Mouse (Mus musculus) liver, embryonic 14.5 days (tissue): ENCODE data around the gene Klk15. TPM values are rescaled to one million over a fixed set of nuclear protein-coding genes. Genes with fewer than 3 reads are reported as not detected.

ENCODE experiments used
- ATAC-seq: fragments of 200-750 bp; cut with Nextera tagmentation; 2 replicates; pipeline ENCODE4 v1.8.0; 2017; ENCODE audit warnings: moderate number of reproducible peaks, mild to moderate bottlenecking, moderate library complexity; ENCODE audit not compliant: insufficient read depth
- DNase-seq, 3 experiments: peaks; one replicate each; pipeline ENCODE4 v3.0.0-alpha.2; 2012 to 2013; ENCODE audit warnings: low read depth in 3 of 3, low spot score in 3 of 3
- H3K27ac ChIP-seq: fragments of 300-500 bp; sonication (generic); 2 replicates; pipeline ENCODE4 v1.5.1; 2014; ENCODE audit warnings: moderate library complexity, mild to moderate bottlenecking, control low read depth, inconsistent platforms
- H3K27me3 ChIP-seq: fragments of 300-500 bp; sonication (generic); 2 replicates; pipeline ENCODE4 v1.6.1; 2014; ENCODE audit warnings: mild to moderate bottlenecking, low read length, moderate library complexity; ENCODE audit not compliant: control insufficient read depth, insufficient read depth
- H3K36me3 ChIP-seq: fragments of 300-500 bp; sonication (generic); replicated peaks from 2 replicates; pipeline ENCODE4 v1.6.1; 2014; ENCODE audit warnings: low read depth; ENCODE audit not compliant: control insufficient read depth, insufficient read depth
- H3K4me1 ChIP-seq, 2 experiments: fragments of 200-500 bp in 1 of 2; fragments of 300-500 bp in 1 of 2; sonication (generic) in 1 of 2; replicated peaks; 2 replicates each; pipeline ENCODE4 v1.6.1; 2012 to 2014; ENCODE audit warnings: antibody characterized with exemption in 1 of 2, inconsistent platforms in 1 of 2, low read length in 1 of 2; ENCODE audit not compliant: control insufficient read depth in 2 of 2, insufficient read depth in 2 of 2
- H3K4me2 ChIP-seq: fragments of 300-500 bp; sonication (generic); 2 replicates; pipeline ENCODE4 v1.6.1; 2014; ENCODE audit warnings: low read depth, mild to moderate bottlenecking, control low read depth, moderate library complexity
- H3K4me3 ChIP-seq, 2 experiments: fragments of 200-500 bp in 1 of 2; fragments of 300-500 bp in 1 of 2; sonication (generic) in 1 of 2; 2 replicates each; pipeline ENCODE4 v1.5.1; 2012 to 2014; ENCODE audit warnings: low read depth in 2 of 2, low read length in 2 of 2, mild to moderate bottlenecking in 2 of 2, control low read depth in 1 of 2, inconsistent platforms in 1 of 2, moderate library complexity in 1 of 2; ENCODE audit not compliant: insufficient read depth in 1 of 2
- H3K9ac ChIP-seq: fragments of 300-500 bp; sonication (generic); replicated peaks from 2 replicates; pipeline ENCODE4 v1.6.1; 2014; ENCODE audit warnings: mild to moderate bottlenecking, control low read depth, moderate library complexity
- H3K9me3 ChIP-seq: fragments of 300-500 bp; sonication (generic); 2 replicates; pipeline ENCODE4 v1.6.1; 2016; ENCODE audit warnings: low read length, mixed read lengths; ENCODE audit not compliant: control insufficient read depth
- CTCF ChIP-seq: IDR thresholded peaks from 2 replicates; pipeline ENCODE4 v1.5.1; 2016; ENCODE audit warnings: antibody characterized with exemption, low read depth, control low read depth
- EP300 ChIP-seq: IDR thresholded peaks from 2 replicates; pipeline ENCODE4 v1.6.1; 2016; ENCODE audit warnings: antibody characterized with exemption, low read depth
- WGBS: fragments of 180-500 bp; shearing (Covaris S2); extraction: QIAGEN DNeasy Blood & Tissue Kit; methylation state at CpG from one replicate; pipeline ENCODE4 v1.1.7; 2014; ENCODE audit not compliant: insufficient replicate concordance; 5-methylcytosine and 5-hydroxymethylcytosine counted together
- polyA plus RNA-seq, 2 experiments: library from polyadenylated mRNA; depleted of rRNA in 1 of 2; stranded (reverse) in 1 of 2; unstranded in 1 of 2; fragments of >200 nt; fragmentation: Nextera tagmentation in 1 of 2; extraction: Ambion mirVana in 1 of 2; gene quantifications; 2 replicates each; pipeline versions ENCODE4 v1.2.1 to v1.2.3; 2012 to 2014

The Klk15 gene
- polyA plus RNA-seq, 2 experiments, result not detected

- no peak for DNase-seq
- WGBS, result 49% methylated on average over 8 of the region's 8 CpGs
These were observed 14.7 kb upstream of the Klk15 start for GRCm38 (mm10) chr7:43918871-43919270.

GRCm38 (mm10) chr7:43919559-43920451 lies 13.7 kb upstream of the Klk15 start:
- Histone ChIP-seq H3K4me3 (no peak overlapping the region), H3K4me1 (no peaks in the 10 kb centered on the region), H3K4me2 (no peak overlapping the region), H3K9ac (no peak overlapping the region), H3K36me3 (no peaks in the 10 kb centered on the region), H3K27ac (no peak overlapping the region), H3K9me3 (no peaks in the 10 kb centered on the region), H3K27me3 (no peaks in the 10 kb centered on the region)
- TF ChIP-seq EP300 (no peak), CTCF (peak; percentile 91)
- peak; percentile 17 to 23 (median 22) for DNase-seq
- WGBS, result 18% methylated on average over 14 of the region's 14 CpGs
- ATAC-seq, result peak; percentile 41; the same call in 1 of the 2 replicates

More at GRCm38 (mm10) chr7:43918871-43919270, 14.7 kb upstream of the Klk15 start:
- Histone ChIP-seq H3K4me3 (no peak overlapping the region), H3K27me3 (no peaks in the 10 kb centered on the region), H3K4me1 (no peaks in the 10 kb centered on the region), H3K9ac (no peak overlapping the region), H3K27ac (no peak overlapping the region), H3K9me3 (no peaks in the 10 kb centered on the region), H3K36me3 (no peaks in the 10 kb centered on the region), H3K4me2 (no peak overlapping the region)
- no peak for ATAC-seq
- TF ChIP-seq EP300 (no peak), CTCF (no peak)

DNA sequence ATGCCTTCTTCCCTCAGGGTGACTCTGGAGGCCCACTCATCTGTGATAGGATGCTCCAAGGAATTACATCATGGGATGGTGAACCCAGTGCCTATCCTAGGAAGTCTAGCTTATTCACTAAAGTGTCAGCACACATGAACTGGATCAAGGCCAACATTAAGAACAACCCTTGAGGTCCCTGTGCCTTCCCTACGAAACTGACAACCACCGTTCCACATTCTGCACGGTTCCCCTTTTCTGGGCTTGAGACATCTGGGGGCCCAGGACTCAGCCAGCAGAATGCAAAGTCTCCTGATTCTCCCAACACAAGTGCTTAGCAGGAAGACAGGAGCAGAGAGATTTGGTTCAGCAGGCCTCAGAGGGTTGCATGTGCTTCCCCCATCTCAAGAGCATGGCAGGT lies 13.0 kb upstream of the Klk15 start:
- no peaks in the 10 kb centered on the region for H3K27me3 ChIP-seq
- H3K36me3 ChIP-seq, result no peaks in the 10 kb centered on the region
- DNase-seq (no peak), ATAC-seq (no peak)
- H3K9me3 ChIP-seq, result no peaks in the 10 kb centered on the region
- 37% methylated on average over 3 of the region's 3 CpGs for WGBS
- no peak overlapping the region for H3K4me2 ChIP-seq
- H3K9ac ChIP-seq, result no peak overlapping the region
- H3K27ac ChIP-seq, result no peak overlapping the region
- TF ChIP-seq CTCF (no peak), EP300 (no peak)
- H3K4me3 ChIP-seq, result no peak overlapping the region
- H3K4me1 ChIP-seq, result no peaks in the 10 kb centered on the region

DNA sequence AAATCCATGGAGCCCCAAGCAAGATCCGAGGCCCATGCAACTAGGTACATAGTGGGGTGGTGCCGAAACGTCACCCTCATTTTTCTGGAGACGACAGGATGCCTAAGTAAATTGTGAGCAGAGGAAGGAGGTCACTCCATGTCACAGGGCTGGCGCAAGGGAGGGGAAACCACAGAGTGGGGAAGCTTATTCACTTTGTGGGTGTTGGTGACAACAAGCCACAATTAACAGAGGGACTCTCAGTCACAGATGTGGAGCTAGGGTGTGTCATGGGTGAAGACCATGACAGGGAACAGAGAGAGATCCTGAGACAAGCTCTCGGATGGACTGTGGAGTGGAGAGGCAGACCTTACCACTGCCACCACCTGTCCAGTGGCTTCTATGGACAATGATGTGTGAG lies 12.5 kb upstream of the Klk15 start:
- WGBS, result 43% methylated on average over 6 of the region's 6 CpGs
- Histone ChIP-seq H3K4me2 (no peak overlapping the region), H3K4me3 (no peak overlapping the region), H3K4me1 (no peaks in the 10 kb centered on the region), H3K9ac (no peak overlapping the region), H3K27me3 (no peaks in the 10 kb centered on the region), H3K27ac (no peak overlapping the region), H3K9me3 (no peaks in the 10 kb centered on the region), H3K36me3 (no peaks in the 10 kb centered on the region)
- TF ChIP-seq EP300 (no peak), CTCF (no peak)
- ATAC-seq, result no peak
- DNase-seq, result no peak

DNA sequence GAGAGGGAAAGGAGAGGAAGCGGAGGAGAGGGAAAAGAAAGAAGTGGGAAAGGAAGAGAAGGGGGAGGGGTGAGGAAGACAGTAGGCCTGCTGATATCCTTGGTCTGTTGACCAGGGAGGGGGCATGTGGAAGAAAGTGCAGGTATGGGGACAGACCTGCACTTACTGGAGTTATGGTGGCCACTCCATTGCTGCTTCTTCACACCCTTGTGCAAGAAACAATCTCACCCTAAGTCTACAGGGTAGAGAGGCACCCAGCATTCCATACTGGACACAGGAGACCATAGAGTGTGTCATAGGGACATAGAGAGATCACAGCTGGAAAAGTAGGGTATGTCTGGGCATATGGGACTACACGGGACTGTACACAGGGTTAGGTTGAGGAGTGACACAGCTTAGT lies 11.6 kb upstream of the Klk15 start:
- DNase-seq (no peak), ATAC-seq (no peak)
- Histone ChIP-seq H3K27me3 (no peaks in the 10 kb centered on the region), H3K4me3 (no peak overlapping the region), H3K9ac (no peak overlapping the region), H3K9me3 (no peaks in the 10 kb centered on the region), H3K4me1 (no peaks in the 10 kb centered on the region), H3K4me2 (no peak overlapping the region), H3K36me3 (no peaks in the 10 kb centered on the region), H3K27ac (no peak overlapping the region)
- WGBS, result 57% methylated on average over 2 of the region's 2 CpGs
- no peak for TF ChIP-seq EP300
- no peak for TF ChIP-seq CTCF
